Mouse (Mus musculus) intestine, postnatal 0 days (tissue): ENCODE measurements around the gene Rere. TPM values are rescaled to one million over a fixed set of nuclear protein-coding genes. Genes with fewer than 3 reads are reported as not detected.

Experiments
- ATAC-seq: fragments of 200-750 bp; cut with Nextera tagmentation; 2 replicates; pipeline ENCODE4 v1.8.0; 2017; ENCODE audit warnings: mild to moderate bottlenecking, moderate TSS enrichment, moderate library complexity
- H3K27ac ChIP-seq: fragments of 300-500 bp; sonication (generic); 2 replicates; pipeline ENCODE4 v1.5.1; 2014; ENCODE audit warnings: mild to moderate bottlenecking, low read depth, low read length, moderate library complexity
- H3K27me3 ChIP-seq: fragments of 300-500 bp; sonication (generic); replicated peaks from 2 replicates; pipeline ENCODE4 v1.6.1; 2014; ENCODE audit warnings: low read length, mixed read lengths; ENCODE audit not compliant: control insufficient read depth, insufficient read depth
- H3K36me3 ChIP-seq: fragments of 300-500 bp; sonication (generic); 2 replicates; pipeline ENCODE4 v1.6.1; 2014; ENCODE audit warnings: mild to moderate bottlenecking, moderate library complexity; ENCODE audit not compliant: control insufficient read depth, insufficient read depth
- H3K4me1 ChIP-seq: fragments of 300-500 bp; sonication (generic); replicated peaks from 2 replicates; pipeline ENCODE4 v1.6.1; 2014; ENCODE audit warnings: antibody characterized with exemption, low read length, mixed read lengths; ENCODE audit not compliant: control insufficient read depth, insufficient read depth
- H3K4me2 ChIP-seq: fragments of 300-500 bp; sonication (generic); replicated peaks from 2 replicates; pipeline ENCODE4 v1.6.1; 2014; ENCODE audit warnings: low read depth, mild to moderate bottlenecking, moderate library complexity
- H3K4me3 ChIP-seq: fragments of 300-500 bp; sonication (generic); 2 replicates; pipeline ENCODE4 v1.5.1; 2014; ENCODE audit warnings: low read depth, low read length
- H3K9ac ChIP-seq: fragments of 300-500 bp; sonication (generic); 2 replicates; pipeline ENCODE4 v1.6.1; 2014; ENCODE audit warnings: mild to moderate bottlenecking, low read depth, low read length
- H3K9me3 ChIP-seq: fragments of 300-500 bp; sonication (generic); 2 replicates; pipeline ENCODE4 v1.6.1; 2016; ENCODE audit warnings: mixed run types; ENCODE audit not compliant: control insufficient read depth
- CTCF ChIP-seq: sonication (generic); IDR thresholded peaks from 2 replicates; pipeline ENCODE4 v1.5.1; 2016; ENCODE audit warnings: low read depth, mild to moderate bottlenecking, control low read depth, antibody characterized with exemption, moderate library complexity
- WGBS: fragments of 180-500 bp; shearing (Covaris S2); extraction: QIAGEN DNeasy Blood & Tissue Kit; methylation state at CpG from one replicate; pipeline ENCODE4 v1.1.7; 2014; 5-methylcytosine and 5-hydroxymethylcytosine counted together
- polyA plus RNA-seq: library from polyadenylated mRNA; unstranded; fragments of >200 nt; fragmentation: Nextera tagmentation; extraction: Ambion mirVana; gene quantifications from 2 replicates; pipeline ENCODE4 v1.2.1, GENCODE M21; 2015

The Rere gene
- polyA plus RNA-seq, 1 experiment from 2014 or later = 22.4 TPM

DNA sequence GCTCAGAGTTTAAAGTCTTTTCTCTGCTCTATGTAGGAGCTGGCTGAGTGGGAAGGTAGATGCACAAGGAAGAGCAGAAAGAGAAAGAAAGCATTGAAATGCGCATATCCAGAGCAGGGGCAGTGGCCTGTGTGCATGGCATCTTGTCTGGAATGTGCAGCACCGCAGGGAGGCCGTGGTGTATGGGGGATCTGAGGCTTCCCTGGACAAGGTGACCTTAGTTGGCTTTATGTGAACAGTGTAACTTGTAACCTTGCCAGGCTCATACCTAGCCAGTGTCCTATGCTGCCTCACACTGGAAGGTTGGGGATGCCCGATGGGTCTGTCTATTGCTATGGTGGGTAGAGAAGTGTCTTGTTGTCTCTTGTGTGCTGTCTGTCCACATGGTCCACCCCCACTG lies 165.2 kb downstream of the Rere start:
- H3K4me1 ChIP-seq = no peaks in the 10 kb centered on the region
- 88% methylated on average over 4 of the region's 4 CpGs for WGBS
- ATAC-seq = no peak
- no peak for TF ChIP-seq CTCF
- no peak overlapping the region for H3K9ac ChIP-seq
- H3K27me3 ChIP-seq = no peaks in the 10 kb centered on the region
- H3K4me3 ChIP-seq = no peak overlapping the region
- H3K27ac ChIP-seq = no peak overlapping the region
- H3K36me3 ChIP-seq = no peaks in the 10 kb centered on the region
- H3K9me3 ChIP-seq = no peaks in the 10 kb centered on the region
- H3K4me2 ChIP-seq = no peak overlapping the region

DNA sequence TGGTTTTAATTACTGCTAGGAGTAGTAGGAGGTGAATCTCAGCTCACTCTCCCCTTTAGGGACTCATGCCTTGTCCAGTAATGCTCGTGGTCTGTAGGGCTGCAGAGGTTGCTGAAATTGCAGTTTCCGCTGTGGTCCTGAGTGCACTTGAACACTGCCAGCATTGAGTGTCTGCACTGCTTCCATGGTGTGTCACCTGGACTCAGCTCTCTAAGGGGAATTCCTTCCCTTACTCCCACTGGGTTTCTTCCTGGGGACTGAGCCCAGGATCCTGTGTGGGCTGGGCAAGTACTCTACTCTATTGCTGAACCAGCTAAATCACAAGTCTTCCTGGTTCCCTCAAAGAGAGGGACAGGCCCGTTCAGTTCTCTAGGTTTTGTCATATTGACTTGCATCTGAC lies 166.1 kb downstream of the Rere start:
- Histone ChIP-seq H3K4me2 (no peak overlapping the region), H3K27me3 (no peaks in the 10 kb centered on the region), H3K4me3 (no peak overlapping the region), H3K9ac (no peak overlapping the region), H3K9me3 (no peaks in the 10 kb centered on the region), H3K27ac (no peak overlapping the region), H3K4me1 (no peaks in the 10 kb centered on the region), H3K36me3 (no peaks in the 10 kb centered on the region)
- ATAC-seq = no peak
- 57% methylated on average over 3 of the region's 3 CpGs for WGBS
- TF ChIP-seq CTCF = no peak

DNA sequence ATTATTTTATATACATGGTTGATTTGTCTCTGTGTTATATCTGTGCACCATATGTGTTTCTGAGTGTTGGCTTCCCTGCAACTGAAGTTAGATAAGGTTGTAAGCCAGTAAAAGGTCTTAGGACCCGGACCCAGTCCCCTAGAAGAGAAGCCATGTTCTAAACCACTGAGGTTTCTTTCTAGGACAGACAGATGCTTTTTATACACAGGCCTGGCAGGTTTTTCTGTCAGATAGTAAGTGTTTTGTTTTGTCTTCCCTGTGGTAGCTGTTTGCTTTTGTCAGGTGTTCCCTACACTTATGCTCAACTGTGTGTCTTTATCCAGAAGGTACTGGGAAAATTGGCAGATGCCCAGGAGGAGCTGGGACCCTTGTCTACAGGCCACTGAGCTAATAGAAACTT lies 167.0 kb downstream of the Rere start:
- Histone ChIP-seq H3K4me2 (no peak overlapping the region), H3K27me3 (no peaks in the 10 kb centered on the region), H3K4me1 (no peaks in the 10 kb centered on the region), H3K9ac (no peak overlapping the region), H3K9me3 (no peaks in the 10 kb centered on the region), H3K36me3 (no peaks in the 10 kb centered on the region), H3K4me3 (no peak overlapping the region), H3K27ac (no peak overlapping the region)
- TF ChIP-seq CTCF = no peak
- 73% methylated on average over 1 of the region's 1 CpGs for WGBS
- ATAC-seq = no peak

GRCm38 (mm10) chr4:150450081-150450691 lies 168.7 kb downstream of the Rere start:
- 73% methylated on average over 6 of the region's 6 CpGs for WGBS
- 0 out of 2 replicates have a peak, but pooled peaks cover 5% of the 10 kb centered on the region for H3K36me3 ChIP-seq
- no peak for ATAC-seq

DNA sequence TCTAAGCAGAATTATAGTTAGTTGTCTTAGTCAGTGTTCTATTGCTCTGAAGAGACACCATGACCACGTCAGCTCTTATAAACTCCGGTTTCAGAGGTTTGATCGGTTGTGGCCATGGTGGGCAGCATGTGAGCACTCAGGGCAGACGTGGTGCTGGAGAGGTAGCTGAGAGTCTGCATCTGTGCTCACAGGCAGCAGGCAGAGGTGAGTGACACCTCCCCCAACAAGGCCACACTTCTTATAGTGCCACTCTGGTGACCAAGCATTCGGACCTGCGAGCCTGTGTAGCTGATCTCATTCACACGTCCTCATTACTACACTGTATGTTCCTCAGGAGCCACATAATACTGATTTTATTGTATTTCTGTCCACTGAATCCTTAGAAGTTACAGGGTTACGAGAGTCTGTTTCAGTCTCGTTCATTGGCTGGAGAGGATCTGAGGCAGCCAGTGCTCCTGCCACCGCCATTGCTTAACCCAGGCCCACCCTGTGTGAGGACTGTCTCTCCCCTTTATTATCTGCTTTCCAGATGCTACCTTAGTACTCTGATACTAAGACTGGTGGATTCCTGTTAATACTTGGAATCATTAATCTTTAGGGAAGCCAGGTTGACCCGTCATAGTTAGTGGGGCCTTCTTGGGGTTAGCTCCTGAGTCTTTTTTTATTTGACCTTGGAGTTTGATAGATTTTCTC lies 170.9 kb downstream of the Rere start:
- no peak overlapping the region for H3K9ac ChIP-seq
- no peak for TF ChIP-seq CTCF
- ATAC-seq = no peak
- peaks cover 4% of the 10 kb centered on the region for H3K4me1 ChIP-seq
- WGBS = 76% methylated on average over 11 of the region's 11 CpGs
- no peaks in the 10 kb centered on the region for H3K27me3 ChIP-seq
- H3K4me2 ChIP-seq = no peak overlapping the region
- 0 out of 2 replicates have a peak, but pooled peaks cover 5% of the 10 kb centered on the region for H3K36me3 ChIP-seq
- H3K4me3 ChIP-seq = no peak overlapping the region
- no peaks in the 10 kb centered on the region for H3K9me3 ChIP-seq
- H3K27ac ChIP-seq = no peak overlapping the region

More at GRCm38 (mm10) chr4:150450081-150450691, 168.7 kb downstream of the Rere start:
- H3K27ac ChIP-seq = no peak overlapping the region
- no peak overlapping the region for H3K4me2 ChIP-seq
- H3K4me3 ChIP-seq = no peak overlapping the region
- no peak overlapping the region for H3K9ac ChIP-seq
- no peak for TF ChIP-seq CTCF
- H3K4me1 ChIP-seq = no peaks in the 10 kb centered on the region
- H3K27me3 ChIP-seq = no peaks in the 10 kb centered on the region
- no peaks in the 10 kb centered on the region for H3K9me3 ChIP-seq

DNA sequence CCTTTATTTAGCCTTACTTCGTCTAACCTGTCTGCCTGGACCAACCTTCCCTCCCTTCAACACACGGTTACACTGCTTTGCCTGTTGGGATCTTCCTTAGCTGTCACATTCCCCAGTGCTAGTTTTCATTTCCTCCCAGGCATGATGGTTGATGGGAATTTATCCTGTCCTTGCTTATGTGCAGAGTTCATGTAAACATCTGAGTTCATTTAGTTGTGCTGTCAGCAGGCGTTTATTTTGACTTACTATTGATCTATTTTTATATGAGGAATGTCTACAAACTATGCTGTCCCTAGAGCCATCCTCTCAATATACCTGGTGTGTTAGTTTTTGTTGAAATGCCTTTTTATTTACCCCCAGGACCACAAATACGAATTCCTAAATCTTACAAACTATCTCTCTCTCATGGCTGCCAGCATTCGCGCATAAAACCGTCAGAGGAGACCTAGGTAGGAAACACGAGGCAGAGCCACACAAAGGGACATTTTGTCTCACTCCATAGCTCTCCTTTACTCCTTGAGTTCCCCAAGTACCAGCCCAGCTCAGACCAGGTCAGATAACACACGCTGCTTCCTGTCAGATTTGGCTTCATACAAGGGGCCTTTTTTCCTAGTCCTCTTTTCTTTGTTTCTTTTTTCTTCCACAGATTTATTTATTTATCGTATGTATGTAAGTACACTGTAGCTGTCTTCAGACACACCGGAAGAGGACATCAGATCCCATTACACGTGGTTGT lies 173.3 kb downstream of the Rere start:
- 60% methylated on average over 12 of the region's 12 CpGs for WGBS
- 0 out of 2 replicates have a peak overlapping the region, but pooled peaks have one; percentile 41 for H3K27ac ChIP-seq
- no peak for TF ChIP-seq CTCF
- no peak for ATAC-seq
- 0 out of 2 replicates have a peak, but pooled peaks cover 5% of the 10 kb centered on the region for H3K36me3 ChIP-seq
- no peaks in the 10 kb centered on the region for H3K27me3 ChIP-seq
- H3K4me1 ChIP-seq = peaks cover 4% of the 10 kb centered on the region
- H3K9me3 ChIP-seq = no peaks in the 10 kb centered on the region
- no peak overlapping the region for H3K4me3 ChIP-seq
- H3K9ac ChIP-seq = no peak overlapping the region
- no peak overlapping the region for H3K4me2 ChIP-seq
